Mouse (Mus musculus) liver, postnatal 0 days (tissue): ENCODE data around the gene Fbxo36. TPM values are rescaled to one million over a fixed set of nuclear protein-coding genes. Genes with fewer than 3 reads are reported as not detected.

Experiments
- ATAC-seq: fragments of 200-750 bp; cut with Nextera tagmentation; 2 replicates; pipeline ENCODE4 v1.8.0; 2017; ENCODE audit warnings: mild to moderate bottlenecking, moderate library complexity
- DNase-seq: peaks from one replicate; pipeline ENCODE4 v3.0.0-alpha.2; 2016
- H3K27ac ChIP-seq: fragments of 300-500 bp; sonication (generic); 2 replicates; pipeline ENCODE4 v1.5.1; 2014; ENCODE audit warnings: antibody characterized with exemption, moderate library complexity, mild to moderate bottlenecking, low read depth
- H3K27me3 ChIP-seq: fragments of 300-500 bp; sonication (generic); 2 replicates; pipeline ENCODE4 v1.6.1; 2014; ENCODE audit warnings: low read length, control low read depth, mixed read lengths; ENCODE audit not compliant: insufficient read depth
- H3K36me3 ChIP-seq: fragments of 300-500 bp; sonication (generic); replicated peaks from 2 replicates; pipeline ENCODE4 v1.6.1; 2014; ENCODE audit warnings: mild to moderate bottlenecking, control low read depth, low read length, moderate library complexity, mixed read lengths; ENCODE audit not compliant: insufficient read depth
- H3K4me1 ChIP-seq: fragments of 300-500 bp; sonication (generic); 2 replicates; pipeline ENCODE4 v1.6.1; 2014; ENCODE audit warnings: antibody characterized with exemption, mild to moderate bottlenecking, control low read depth; ENCODE audit not compliant: insufficient read depth
- H3K4me2 ChIP-seq: fragments of 300-500 bp; sonication (generic); 2 replicates; pipeline ENCODE4 v1.6.1; 2014; ENCODE audit warnings: low read depth, mild to moderate bottlenecking, low read length, moderate library complexity, mixed read lengths
- H3K4me3 ChIP-seq: fragments of 300-500 bp; sonication (generic); 2 replicates; pipeline ENCODE4 v1.5.1; 2014; ENCODE audit warnings: low read depth, low read length
- H3K9ac ChIP-seq: fragments of 300-500 bp; sonication (generic); replicated peaks from 2 replicates; pipeline ENCODE4 v1.6.1; 2014; ENCODE audit warnings: mild to moderate bottlenecking, moderate library complexity
- H3K9me3 ChIP-seq: fragments of 300-500 bp; sonication (generic); 2 replicates; pipeline ENCODE4 v1.6.1; 2016; ENCODE audit warnings: mild to moderate bottlenecking, control low read depth, low read length, mixed read lengths
- CTCF ChIP-seq: sonication (generic); IDR thresholded peaks from 2 replicates; pipeline ENCODE4 v1.5.1; 2016; ENCODE audit warnings: antibody characterized with exemption, low read depth
- EP300 ChIP-seq: IDR thresholded peaks from 2 replicates; pipeline ENCODE4 v1.6.1; 2016; ENCODE audit warnings: antibody characterized with exemption, low read depth, mild to moderate bottlenecking
- WGBS: fragments of 180-500 bp; shearing (Covaris S2); extraction: QIAGEN DNeasy Blood & Tissue Kit; methylation state at CpG from one replicate; pipeline ENCODE4 v1.1.7; 2014; ENCODE audit not compliant: insufficient replicate concordance; 5-methylcytosine and 5-hydroxymethylcytosine counted together
- polyA plus RNA-seq: library from polyadenylated mRNA; unstranded; fragments of >200 nt; fragmentation: Nextera tagmentation; extraction: Ambion mirVana; gene quantifications from 2 replicates; pipeline ENCODE4 v1.2.1, GENCODE M21; 2015

Gene Fbxo36
- polyA plus RNA-seq: 12.6 and 16.4 TPM in 2 replicates

- no peaks in the 10 kb centered on the region for H3K9me3 ChIP-seq
- H3K27ac ChIP-seq: peak within 1 kb of the TSS; percentile 99
- H3K4me2 ChIP-seq: peak within 1 kb of the TSS; percentile 95
- H3K4me1 ChIP-seq: peaks cover 6% of the 10 kb centered on the region
- H3K36me3 ChIP-seq: no peaks in the 10 kb centered on the region
- under 1% methylated on average over 38 of the region's 54 CpGs for WGBS
- peak within 1 kb of the TSS; percentile 92 for H3K4me3 ChIP-seq
- ATAC-seq (peak; percentile 90), DNase-seq (peak; percentile 93)
- TF ChIP-seq EP300 (peak; percentile 56; the same call in 1 of the 2 replicates), CTCF (0 out of 2 replicates have a peak, but pooled peaks have one; percentile 15)
- H3K9ac ChIP-seq: peak within 1 kb of the TSS; percentile 99
- no peaks in the 10 kb centered on the region for H3K27me3 ChIP-seq
Observed at GRCm38 (mm10) chr1:84839309-84840017, at the start of gene Fbxo36. Gene Fbxo36, plus strand, starts transcription at chr1:84839841.

GRCm38 (mm10) chr1:84791393-84791792 lies 48.2 kb upstream of the Fbxo36 start:
- Histone ChIP-seq H3K27me3 (no peaks in the 10 kb centered on the region), H3K27ac (no peak overlapping the region), H3K4me1 (no peaks in the 10 kb centered on the region), H3K9me3 (no peaks in the 10 kb centered on the region), H3K4me2 (no peak overlapping the region), H3K36me3 (peaks cover 40% of the 10 kb centered on the region), H3K4me3 (no peak overlapping the region), H3K9ac (no peak overlapping the region)
- ATAC-seq (no peak), DNase-seq (no peak)
- TF ChIP-seq EP300 (no peak), CTCF (no peak)
- 84% methylated on average over 2 of the region's 2 CpGs for WGBS

GRCm38 (mm10) chr1:84795335-84795734 lies 44.3 kb upstream of the Fbxo36 start:
- peaks cover 28% of the 10 kb centered on the region for H3K36me3 ChIP-seq
- no peak for TF ChIP-seq CTCF
- TF ChIP-seq EP300: no peak
- WGBS: 94% methylated on average over 7 of the region's 7 CpGs
- H3K9me3 ChIP-seq: no peaks in the 10 kb centered on the region
- no peaks in the 10 kb centered on the region for H3K4me1 ChIP-seq
- H3K27ac ChIP-seq: no peak overlapping the region
- H3K9ac ChIP-seq: no peak overlapping the region
- no peak overlapping the region for H3K4me2 ChIP-seq
- H3K4me3 ChIP-seq: no peak overlapping the region
- DNase-seq (no peak), ATAC-seq (no peak)
- H3K27me3 ChIP-seq: no peaks in the 10 kb centered on the region

GRCm38 (mm10) chr1:84799166-84799565 lies 40.5 kb upstream of the Fbxo36 start:
- TF ChIP-seq CTCF: no peak
- no peak for TF ChIP-seq EP300
- ATAC-seq (no peak), DNase-seq (no peak)
- Histone ChIP-seq H3K4me2 (no peak overlapping the region), H3K9ac (no peak overlapping the region), H3K9me3 (no peaks in the 10 kb centered on the region), H3K27me3 (no peaks in the 10 kb centered on the region), H3K4me1 (no peaks in the 10 kb centered on the region), H3K27ac (no peak overlapping the region), H3K36me3 (peaks cover 6% of the 10 kb centered on the region), H3K4me3 (no peak overlapping the region)

- no peak overlapping the region for H3K9ac ChIP-seq
- H3K36me3 ChIP-seq: peaks cover 2% of the 10 kb centered on the region; the same call in 1 of the 2 replicates
- H3K27ac ChIP-seq: no peak overlapping the region
- H3K27me3 ChIP-seq: no peaks in the 10 kb centered on the region
- H3K4me3 ChIP-seq: no peak overlapping the region
- H3K9me3 ChIP-seq: no peaks in the 10 kb centered on the region
- ATAC-seq: no peak
- H3K4me1 ChIP-seq: no peaks in the 10 kb centered on the region
- TF ChIP-seq CTCF (no peak), EP300 (no peak)
- H3K4me2 ChIP-seq: no peak overlapping the region
- 73% methylated on average over 1 of the region's 1 CpGs for WGBS
- DNase-seq: no peak
Observed at GRCm38 (mm10) chr1:84803788-84804187, 35.9 kb upstream of the Fbxo36 start.

- Histone ChIP-seq H3K4me3 (no peak overlapping the region), H3K36me3 (peaks cover 14% of the 10 kb centered on the region), H3K9me3 (no peaks in the 10 kb centered on the region), H3K4me2 (no peak overlapping the region), H3K4me1 (no peaks in the 10 kb centered on the region), H3K27me3 (no peaks in the 10 kb centered on the region), H3K27ac (no peak overlapping the region), H3K9ac (no peak overlapping the region)
- DNase-seq: no peak
- 74% methylated on average over 1 of the region's 1 CpGs for WGBS
- ATAC-seq: no peak
- no peak for TF ChIP-seq CTCF
- no peak for TF ChIP-seq EP300
Observed at GRCm38 (mm10) chr1:84817596-84817995, 22.0 kb upstream of the Fbxo36 start.
